Mouse (Mus musculus): ENCODE results near the gene Tcf7l2.

- TF ChIP-seq POLR2A (IDR thresholded peaks at IDR 0.05; ENCODE audit: low read depth, low read length) (no peak), CTCF (conservative IDR thresholded peaks at IDR 0.05; ENCODE audit: insufficient read depth, insufficient read length, low read depth, low read length) (no peak)
Measured at GRCm38 (mm10) chr19:55933947-55934729, 192.5 kb downstream of the Tcf7l2 start.

All from kidney, adult 2 months (tissue).